Mouse (Mus musculus) midbrain, embryonic 15.5 days (tissue): ENCODE results near the gene Cox7a1. TPM values are rescaled to one million over a fixed set of nuclear protein-coding genes. Genes with fewer than 3 reads are reported as not detected.
"Not testable (repeated sequence)": the region's sequence is repeated elsewhere in the genome, so short reads cannot be mapped to it uniquely, and the experiment has no call there.

Experiments used
- ATAC-seq: fragments of 200-750 bp; cut with Nextera tagmentation; replicated peaks from 2 replicates; pipeline ENCODE4 v1.8.0; 2017; ENCODE audit warnings: moderate TSS enrichment
- H3K27ac ChIP-seq: fragments of 300-500 bp; sonication (generic); 2 replicates; pipeline ENCODE4 v1.5.1; 2015; ENCODE audit warnings: mild to moderate bottlenecking, inconsistent platforms
- H3K27me3 ChIP-seq: fragments of 300-500 bp; sonication (generic); replicated peaks from 2 replicates; pipeline ENCODE4 v1.6.1; 2015; ENCODE audit warnings: inconsistent platforms
- H3K36me3 ChIP-seq: fragments of 300-500 bp; sonication (generic); replicated peaks from 2 replicates; pipeline ENCODE4 v1.6.1; 2015; ENCODE audit warnings: inconsistent platforms
- H3K4me1 ChIP-seq: fragments of 300-500 bp; sonication (generic); 2 replicates; pipeline ENCODE4 v1.6.1; 2015; ENCODE audit warnings: inconsistent platforms
- H3K4me2 ChIP-seq: fragments of 300-500 bp; sonication (generic); 2 replicates; pipeline ENCODE4 v1.6.1; 2015; ENCODE audit warnings: inconsistent platforms, mild to moderate bottlenecking, moderate library complexity
- H3K4me3 ChIP-seq: fragments of 300-500 bp; sonication (generic); 2 replicates; pipeline ENCODE4 v1.5.1; 2015; ENCODE audit warnings: mild to moderate bottlenecking, inconsistent platforms
- H3K9ac ChIP-seq: fragments of 300-500 bp; sonication (generic); 2 replicates; pipeline ENCODE4 v1.6.1; 2015; ENCODE audit warnings: mild to moderate bottlenecking, inconsistent platforms
- H3K9me3 ChIP-seq: fragments of 300-500 bp; sonication (generic); 2 replicates; pipeline ENCODE4 v1.6.1; 2016; ENCODE audit warnings: inconsistent platforms
- WGBS: fragments of 180-500 bp; shearing (Covaris S2); methylation state at CpG from one replicate; pipeline ENCODE4 v1.1.7; 2015; ENCODE audit warnings: mixed read lengths; 5-methylcytosine and 5-hydroxymethylcytosine counted together
- polyA plus RNA-seq: library from polyadenylated mRNA; unstranded; fragments of >200 nt; fragmentation: Nextera tagmentation; extraction: Ambion mirVana; gene quantifications from 2 replicates; pipeline ENCODE4 v1.2.1, GENCODE M21; 2015

The Cox7a1 gene
- polyA plus RNA-seq, 1 experiment from 2014 or later = 6.8 TPM

GRCm38 (mm10) chr7:30194884-30195283 lies 10.9 kb downstream of the Cox7a1 start:
- Histone ChIP-seq H3K27ac (peak overlapping the region; percentile 84), H3K36me3 (peaks cover 14% of the 10 kb centered on the region; the same call in 1 of the 2 replicates), H3K9ac (peak overlapping the region; percentile 81), H3K4me3 (peak overlapping the region; percentile 74), H3K9me3 (no peaks in the 10 kb centered on the region), H3K4me2 (peak overlapping the region; percentile 66), H3K27me3 (no peaks in the 10 kb centered on the region), H3K4me1 (peaks cover 23% of the 10 kb centered on the region)
- ATAC-seq = peak; percentile 90
- under 1% methylated on average over 28 of the region's 28 CpGs for WGBS

GRCm38 (mm10) chr7:30195461-30195860 lies 11.5 kb downstream of the Cox7a1 start:
- Histone ChIP-seq H3K27me3 (no peaks in the 10 kb centered on the region; the same call in 1 of the 2 replicates), H3K4me2 (peak overlapping the region; percentile 66; the same call in 1 of the 2 replicates), H3K9ac (peak overlapping the region; percentile 81; the same call in 1 of the 2 replicates), H3K4me3 (0 out of 2 replicates have a peak overlapping the region, but pooled peaks have one; percentile 74), H3K4me1 (peaks cover 23% of the 10 kb centered on the region), H3K36me3 (peaks cover 9% of the 10 kb centered on the region; the same call in 1 of the 2 replicates), H3K27ac (peak overlapping the region; percentile 84; the same call in 1 of the 2 replicates), H3K9me3 (no peaks in the 10 kb centered on the region)
- ATAC-seq = no peak
- WGBS = 74% methylated on average over 6 of the region's 6 CpGs

GRCm38 (mm10) chr7:30196171-30196570 lies 12.2 kb downstream of the Cox7a1 start:
- H3K27ac ChIP-seq = no peak overlapping the region
- no peak for ATAC-seq
- 74% methylated on average over 6 of the region's 6 CpGs for WGBS
- no peak overlapping the region for H3K4me2 ChIP-seq
- H3K9me3 ChIP-seq = no peaks in the 10 kb centered on the region
- no peak overlapping the region for H3K9ac ChIP-seq
- H3K4me1 ChIP-seq = peaks cover 23% of the 10 kb centered on the region
- no peak overlapping the region for H3K4me3 ChIP-seq
- H3K36me3 ChIP-seq = peaks cover 7% of the 10 kb centered on the region; the same call in 1 of the 2 replicates
- no peaks in the 10 kb centered on the region; the same call in 1 of the 2 replicates for H3K27me3 ChIP-seq

GRCm38 (mm10) chr7:30197592-30198129 lies 13.7 kb downstream of the Cox7a1 start:
- no peak overlapping the region for H3K4me2 ChIP-seq
- no peaks in the 10 kb centered on the region; the same call in 1 of the 2 replicates for H3K27me3 ChIP-seq
- no peak overlapping the region for H3K27ac ChIP-seq
- H3K36me3 ChIP-seq = no peaks in the 10 kb centered on the region
- H3K9me3 ChIP-seq = no peaks in the 10 kb centered on the region
- H3K4me3 ChIP-seq = no peak overlapping the region
- 79% methylated on average over 5 of the region's 5 CpGs for WGBS
- H3K4me1 ChIP-seq = peaks cover 19% of the 10 kb centered on the region
- H3K9ac ChIP-seq = no peak overlapping the region
- no peak for ATAC-seq

GRCm38 (mm10) chr7:30198481-30198971 lies 14.6 kb downstream of the Cox7a1 start, which contains the start of gene Capns1:
Gene Capns1, minus strand, starts transcription at chr7:30198811.
- H3K9me3 ChIP-seq = no peaks in the 10 kb centered on the region
- 6% methylated on average over 8 of the region's 8 CpGs for WGBS
- H3K4me2 ChIP-seq = peak within 1 kb of the TSS; percentile 30
- no peaks in the 10 kb centered on the region for H3K36me3 ChIP-seq
- H3K27ac ChIP-seq = no peak within 1 kb of the TSS
- no peaks in the 10 kb centered on the region; the same call in 1 of the 2 replicates for H3K27me3 ChIP-seq
- ATAC-seq = no peak
- no peak within 1 kb of the TSS for H3K9ac ChIP-seq
- peaks cover 11% of the 10 kb centered on the region for H3K4me1 ChIP-seq
- H3K4me3 ChIP-seq = peak within 1 kb of the TSS; percentile 7

GRCm38 (mm10) chr7:30199498-30200139 lies 15.7 kb downstream of the Cox7a1 start:
- H3K36me3 ChIP-seq = no peaks in the 10 kb centered on the region
- no peaks in the 10 kb centered on the region; the same call in 1 of the 2 replicates for H3K27me3 ChIP-seq
- H3K4me3 ChIP-seq = no peak overlapping the region
- 76% methylated on average over 18 of the region's 18 CpGs for WGBS
- no peak for ATAC-seq
- H3K4me1 ChIP-seq = peaks cover 9% of the 10 kb centered on the region
- no peak overlapping the region for H3K4me2 ChIP-seq
- H3K27ac ChIP-seq = no peak overlapping the region
- no peak overlapping the region for H3K9ac ChIP-seq
- H3K9me3 ChIP-seq = no peaks in the 10 kb centered on the region

GRCm38 (mm10) chr7:30200200-30200599 lies 16.3 kb downstream of the Cox7a1 start:
- Histone ChIP-seq H3K27me3 (no peaks in the 10 kb centered on the region; the same call in 1 of the 2 replicates), H3K4me3 (no peak overlapping the region), H3K27ac (no peak overlapping the region), H3K9ac (no peak overlapping the region), H3K4me2 (no peak overlapping the region), H3K4me1 (peaks cover 7% of the 10 kb centered on the region), H3K36me3 (no peaks in the 10 kb centered on the region), H3K9me3 (no peaks in the 10 kb centered on the region)
- no peak for ATAC-seq
- WGBS = 83% methylated on average over 5 of the region's 5 CpGs

- 87% methylated on average over 5 of the region's 5 CpGs for WGBS
- not testable (repeated sequence) for ATAC-seq
Measured at GRCm38 (mm10) chr7:30200661-30201060, 16.7 kb downstream of the Cox7a1 start.

GRCm38 (mm10) chr7:30202895-30203690 lies 19.1 kb downstream of the Cox7a1 start:
- Histone ChIP-seq H3K4me1 (peaks cover 4% of the 10 kb centered on the region; the same call in 1 of the 2 replicates), H3K4me3 (no peak overlapping the region), H3K27me3 (no peaks in the 10 kb centered on the region; the same call in 1 of the 2 replicates), H3K27ac (no peak overlapping the region), H3K9me3 (no peaks in the 10 kb centered on the region), H3K4me2 (no peak overlapping the region), H3K9ac (no peak overlapping the region), H3K36me3 (no peaks in the 10 kb centered on the region)
- ATAC-seq = no peak
- 85% methylated on average over 11 of the region's 11 CpGs for WGBS

More at GRCm38 (mm10) chr7:30200661-30201060, 16.7 kb downstream of the Cox7a1 start:
- not testable (repeated sequence) for H3K27ac ChIP-seq, H3K27me3 ChIP-seq, H3K4me1 ChIP-seq, H3K9me3 ChIP-seq, H3K4me2 ChIP-seq, H3K36me3 ChIP-seq, H3K9ac ChIP-seq, H3K4me3 ChIP-seq

- H3K27ac ChIP-seq = no peak overlapping the region
- no peak for ATAC-seq
- H3K4me1 ChIP-seq = no peaks in the 10 kb centered on the region
- no peaks in the 10 kb centered on the region; the same call in 1 of the 2 replicates for H3K27me3 ChIP-seq
- 19% methylated on average over 8 of the region's 8 CpGs for WGBS
- no peak overlapping the region for H3K4me2 ChIP-seq
- H3K4me3 ChIP-seq = no peak overlapping the region
- no peaks in the 10 kb centered on the region for H3K36me3 ChIP-seq
- H3K9ac ChIP-seq = no peak overlapping the region
- no peaks in the 10 kb centered on the region for H3K9me3 ChIP-seq
Measured at GRCm38 (mm10) chr7:30204380-30204779, 20.4 kb downstream of the Cox7a1 start.

- WGBS = 5% methylated on average over 2 of the region's 2 CpGs
- Histone ChIP-seq H3K27me3 (no peaks in the 10 kb centered on the region; the same call in 1 of the 2 replicates), H3K9me3 (no peaks in the 10 kb centered on the region), H3K27ac (no peak overlapping the region), H3K4me1 (no peaks in the 10 kb centered on the region), H3K4me2 (no peak overlapping the region), H3K4me3 (no peak overlapping the region), H3K36me3 (no peaks in the 10 kb centered on the region), H3K9ac (no peak overlapping the region)
- no peak for ATAC-seq
Measured at GRCm38 (mm10) chr7:30205383-30205782, 21.4 kb downstream of the Cox7a1 start.

GRCm38 (mm10) chr7:30206364-30206763 lies 22.4 kb downstream of the Cox7a1 start:
- not testable (repeated sequence) for H3K9ac ChIP-seq, H3K36me3 ChIP-seq, H3K4me3 ChIP-seq, H3K4me1 ChIP-seq, H3K27ac ChIP-seq, H3K9me3 ChIP-seq, ATAC-seq, H3K27me3 ChIP-seq, H3K4me2 ChIP-seq
- 56% methylated on average over 5 of the region's 5 CpGs for WGBS
